Mouse (Mus musculus) G1E (cell line): ENCODE measurements around the gene Gja4.

Source experiments
- CTCF ChIP-seq: IDR thresholded peaks from 2 replicates; pipeline ENCODE4 v1.5.1; 2012; ENCODE audit warnings: low read depth, low read length, inconsistent platforms, mixed read lengths
- GATA1 ChIP-seq: IDR thresholded peaks from 2 replicates; pipeline ENCODE4 v1.6.1; 2012; ENCODE audit warnings: borderline replicate concordance, low read length, inconsistent platforms, mixed read lengths
- POLR2AphosphoS5 ChIP-seq: IDR thresholded peaks from 2 replicates; pipeline ENCODE4 v1.6.1; 2012; ENCODE audit warnings: low read depth, low read length, inconsistent platforms; ENCODE audit not compliant: insufficient replicate concordance
- TAL1 ChIP-seq: conservative IDR thresholded peaks from 2 replicates; pipeline ENCODE4 v1.6.1; 2012; ENCODE audit warnings: low read depth, low read length, inconsistent platforms, mixed read lengths

- no peak for TF ChIP-seq CTCF
- no peak for TF ChIP-seq GATA1
- TF ChIP-seq TAL1 = no peak
- TF ChIP-seq POLR2AphosphoS5 = no peak
Observed at GRCm38 (mm10) chr4:127329046-127329445, 15.2 kb upstream of the Gja4 start.
